Comparison of ENCODE assay signal across 9 mouse cellular contexts in the genomic region with DNA sequence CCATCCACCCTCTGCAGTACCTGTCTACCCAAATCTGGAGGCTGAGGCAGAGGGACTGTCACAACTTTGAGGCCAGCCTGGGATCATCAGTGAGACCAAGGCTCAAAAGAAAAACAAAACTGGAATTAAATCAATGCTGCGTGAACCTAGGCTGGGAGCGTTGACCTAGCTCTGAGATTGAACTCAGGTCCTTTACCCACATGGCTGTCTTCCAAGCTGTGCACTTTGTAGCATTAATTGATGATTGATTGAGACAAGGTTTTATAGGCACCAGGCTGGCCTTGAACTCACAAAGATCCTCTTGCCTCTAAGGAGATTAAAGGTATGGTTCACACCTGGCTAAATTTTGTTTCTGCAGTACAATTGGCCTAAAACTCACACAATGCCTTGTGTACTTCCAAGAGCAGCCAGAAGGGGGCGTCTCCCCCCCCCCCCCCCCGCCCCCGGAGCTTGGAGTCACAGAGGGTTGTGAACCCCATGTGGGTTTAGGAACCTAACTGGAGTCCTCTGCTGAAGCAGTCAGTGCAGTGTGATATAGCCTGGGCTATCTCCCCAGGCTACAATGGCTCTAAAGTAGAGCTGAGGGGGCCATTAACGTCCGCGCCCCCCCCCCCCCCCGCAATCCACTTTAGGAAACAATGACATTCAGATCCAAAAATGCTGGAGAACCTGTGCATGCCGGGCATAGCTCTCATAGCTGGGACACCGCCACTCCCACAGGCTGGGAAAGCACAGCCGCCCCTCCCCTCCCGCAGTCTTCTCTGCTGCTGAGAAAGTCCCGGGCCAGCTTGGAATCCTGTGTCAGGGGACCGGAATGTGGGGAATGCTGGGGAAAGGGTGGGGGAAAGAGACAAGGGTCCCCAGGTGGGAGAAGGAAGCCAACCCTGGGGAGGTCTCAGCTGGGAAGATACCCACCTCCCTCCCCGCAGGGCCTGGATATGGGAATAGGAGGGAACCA. TPM values are rescaled to one million over a fixed set of nuclear protein-coding genes. Genes with fewer than 3 reads are reported as not detected.
A peak's percentile ranks its signal among the peaks of the same experiment; 100 is the strongest.
DNase-seq lines count a peak whose midpoint lies in the region; ATAC-seq and TF ChIP-seq lines count a peak whose summit lies in the region.
"Had no signal": no experiment of that assay in that cellular context is flagged by ENCODE, and none has a peak within 500 bp of the region (broad histone marks: within the 10 kb centered on the region; RNA-seq: fewer than 3 reads in every experiment).

No protein-coding gene starts in this region.

- H3K27me3 ChIP-seq in G1E (ENCODE audit: insufficient read depth, low read length) = peaks cover 45% of the 10 kb centered on the region
- H3K27me3 ChIP-seq in lung, postnatal 0 days (replicated peaks; ENCODE audit: insufficient read depth, low read length) = no peaks in the 10 kb centered on the region

- peaks cover 5% of the 10 kb centered on the region; the same call in 1 of the 2 replicates for H3K4me1 ChIP-seq in G1E (ENCODE audit: insufficient read depth, low read depth, low read length)
- H3K4me1 ChIP-seq in lung, postnatal 0 days (ENCODE audit: insufficient read depth, low read depth, low read length) = peaks cover 32% of the 10 kb centered on the region

- peak; percentile 31; the same call in 1 of the 2 replicates for TF ChIP-seq CTCF in G1E (IDR thresholded peaks at IDR 0.05; ENCODE audit: low read depth, low read length)
- peak; percentile 74 for TF ChIP-seq CTCF in gastrocnemius, adult 2 months (IDR thresholded peaks at IDR 0.05)
- TF ChIP-seq CTCF in lung, postnatal 0 days (IDR thresholded peaks at IDR 0.05) = peak; percentile 62

- no peaks in the 10 kb centered on the region for H3K36me3 ChIP-seq in G1E (replicated peaks)
- no peaks in the 10 kb centered on the region for H3K36me3 ChIP-seq in lung, postnatal 0 days (ENCODE audit: insufficient read depth, low read length)

- no peak overlapping the region for H3K9ac ChIP-seq in lung, postnatal 0 days (replicated peaks; ENCODE audit: low read depth)

- H3K9me3 ChIP-seq in G1E (replicated peaks) = no peaks in the 10 kb centered on the region
- no peaks in the 10 kb centered on the region for H3K9me3 ChIP-seq in lung, postnatal 0 days (ENCODE audit: low read length)

- 12% methylated on average over 15 of the region's 16 CpGs for WGBS in lung, postnatal 0 days

- H3K27ac ChIP-seq in gastrocnemius, adult 2 months = peak overlapping the region; percentile 81
- peak overlapping the region; percentile 96 for H3K27ac ChIP-seq in lung, postnatal 0 days (ENCODE audit: low read length)
- H3K27ac ChIP-seq: macrophage had no signal

- intact Hi-C loops in gastrocnemius, adult 2 months (cut with DNase I) = no loop called here

- no peak overlapping the region for H3K4me3 ChIP-seq in G1E (ENCODE audit: low read depth, low read length)
- peak overlapping the region; percentile 51 for H3K4me3 ChIP-seq in gastrocnemius, adult 2 months
- H3K4me3 ChIP-seq in lung, postnatal 0 days (ENCODE audit: low read depth, low read length) = no peak overlapping the region

- TF ChIP-seq EP300 in lung, postnatal 0 days (IDR thresholded peaks at IDR 0.05) = peak; percentile 96

- no peak for ATAC-seq in G1E (ENCODE audit: extremely low read depth, insufficient number of reproducible peaks, low FRiP score, poor library complexity, severe bottlenecking)
- ATAC-seq in lung, postnatal 0 days = peak; percentile 68

- peak overlapping the region; percentile 29; the same call in 1 of the 2 replicates for H3K4me2 ChIP-seq in lung, postnatal 0 days (replicated peaks; ENCODE audit: low read depth, low read length)

- peak; percentile 67 to 83 for DNase-seq in adrenal gland, adult (ENCODE audit: inconsistent age in 2 of 2, low spot score in 1 of 2)
- no peak for DNase-seq in adrenal gland, postnatal 4 days (ENCODE audit: low spot score in 2 of 2)
- DNase-seq in G1E (ENCODE audit: low spot score) = no peak
- peak; percentile 70 for DNase-seq in gastrocnemius, adult 2 months
- peak; percentile 61 to 71 for DNase-seq in kidney, adult 8-10 months
- peak; percentile 94 for DNase-seq in lung, postnatal 0 days (ENCODE audit: low spot score)
- DNase-seq in yolk sac, embryonic 10.5 days (ENCODE audit: low spot score) = peak; percentile 84
- DNase-seq in cerebellum, adult 9-10 months = no peak

RNA-seq across cellular contexts. Expression of a gene that starts 31.0 kb away (rescaled TPM):
- total RNA-seq in adrenal gland, postnatal 4 days (2021) = 10 to 100 TPM; 10.9 to 11.1 TPM
- total RNA-seq in G1E (2014; fragmentation: Nextera tagmentation) = 2.1 and 5.7 TPM in 2 replicates
- total RNA-seq in G1E (2017) = 1.1 and 1.9 TPM in 2 replicates
- 2.8 and 3.7 TPM in 2 replicates for polyA plus RNA-seq in G1E (2012)
- total RNA-seq in gastrocnemius, adult 2 months (2021) = 10 to 100 TPM; 23.6 to 28.4 TPM
- 131 and 145 TPM in 2 replicates for polyA plus RNA-seq in lung, postnatal 0 days (2015; fragmentation: Nextera tagmentation; extraction: Ambion mirVana)

RNA-seq across cellular contexts. Expression of a gene that starts 42.8 kb away (rescaled TPM):
- 10 to 100 TPM; 18.5 to 23.1 TPM for total RNA-seq in adrenal gland, postnatal 4 days (2021)
- total RNA-seq in G1E (2014; fragmentation: Nextera tagmentation) (3.0 and 3.1 TPM in 2 replicates), G1E (2017) (4.8 and 5.5 TPM in 2 replicates)
- polyA plus RNA-seq in G1E (2012) = 10.2 and 11.9 TPM in 2 replicates
- total RNA-seq in gastrocnemius, adult 2 months (2021) = 1 to 10 TPM; 1.9 to 3.0 TPM
- polyA plus RNA-seq in lung, postnatal 0 days (2015; fragmentation: Nextera tagmentation; extraction: Ambion mirVana) = 6.9 and 7.3 TPM in 2 replicates

RNA-seq across cellular contexts. Expression of a gene that starts 53.9 kb away (rescaled TPM):
- 1 to 10 TPM; 5.4 to 6.7 TPM for total RNA-seq in adrenal gland, postnatal 4 days (2021)
- total RNA-seq in G1E (2014; fragmentation: Nextera tagmentation) (0.90 and 1.7 TPM in 2 replicates), G1E (2017) (0.33 and 0.58 TPM in 2 replicates)
- 0.65 and 0.87 TPM in 2 replicates for polyA plus RNA-seq in G1E (2012)
- total RNA-seq in gastrocnemius, adult 2 months (2021) = 1 to 10 TPM in 1 of 2 experiments, under 1 TPM in 1; 0.66 to 1.0 TPM
- 1.0 and 1.4 TPM in 2 replicates for polyA plus RNA-seq in lung, postnatal 0 days (2015; fragmentation: Nextera tagmentation; extraction: Ambion mirVana)

Comparison
In these comparisons a context has a peak if more than half of its experiments do, and no peak if none do; other contexts are left out.
1. DNase-seq: peak in adrenal gland, adult (2 of 2), gastrocnemius, adult 2 months (single experiment), kidney, adult 8-10 months (2 of 2), lung, postnatal 0 days (single experiment) and yolk sac, embryonic 10.5 days (single experiment); none in adrenal gland, postnatal 4 days (0 of 2), G1E (single experiment) and cerebellum, adult 9-10 months (single experiment).
2. Peak in every context shown above with its lines, with median percentiles within 50 percentile points of each other: CTCF ChIP-seq.